Mouse (Mus musculus) brain, embryonic 14.5 days (tissue): ENCODE results near the gene Grid2.

Experiments used
- CTCF ChIP-seq: fragments of 200-500 bp; IDR thresholded peaks from 2 replicates; pipeline ENCODE4 v1.5.1; 2012; ENCODE audit warnings: inconsistent platforms, mild to moderate bottlenecking, moderate library complexity, borderline replicate concordance; ENCODE audit not compliant: insufficient read depth, insufficient read length; ENCODE audit errors: extremely low read depth
- POLR2A ChIP-seq: fragments of 200-500 bp; IDR thresholded peaks from 2 replicates; pipeline ENCODE4 v1.6.1; 2012; ENCODE audit warnings: mild to moderate bottlenecking, inconsistent platforms, borderline replicate concordance; ENCODE audit not compliant: poor library complexity, insufficient read depth, insufficient read length, severe bottlenecking; ENCODE audit errors: extremely low read depth

DNA sequence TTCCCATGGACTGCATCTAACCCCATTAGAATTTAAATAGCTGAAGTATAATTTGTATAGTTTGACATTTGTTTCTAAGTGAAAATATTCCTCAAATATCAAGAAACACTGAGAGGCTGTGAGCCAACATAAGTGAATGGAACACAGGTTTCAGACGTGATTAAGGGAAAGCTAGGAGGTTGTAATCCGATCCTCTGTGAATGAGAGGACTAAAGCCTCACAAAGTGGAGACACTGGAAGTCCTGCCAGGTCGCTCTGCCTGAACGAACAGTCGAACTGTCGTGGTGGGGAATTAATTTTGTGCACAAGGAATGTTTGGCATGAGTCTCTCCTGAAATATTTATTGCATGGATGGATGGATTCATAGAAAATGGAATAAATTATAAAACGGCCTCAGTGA, 1395.1 kb downstream of the Grid2 start:
- TF ChIP-seq CTCF, result no peak
- no peak for TF ChIP-seq POLR2A
